Mouse (Mus musculus): ENCODE results near the gene Naip5. TPM values are rescaled to one million over a fixed set of nuclear protein-coding genes. Genes with fewer than 3 reads are reported as not detected.

Naip5 gene
- polyA plus RNA-seq (2014; fragmentation: Illumina TruSeq; extraction: RNeasy Lipid Tissue Mini Kit (QIAGEN cat#74804); ENCODE audit: low read depth, low replicate concordance): 74.6 TPM

DNA sequence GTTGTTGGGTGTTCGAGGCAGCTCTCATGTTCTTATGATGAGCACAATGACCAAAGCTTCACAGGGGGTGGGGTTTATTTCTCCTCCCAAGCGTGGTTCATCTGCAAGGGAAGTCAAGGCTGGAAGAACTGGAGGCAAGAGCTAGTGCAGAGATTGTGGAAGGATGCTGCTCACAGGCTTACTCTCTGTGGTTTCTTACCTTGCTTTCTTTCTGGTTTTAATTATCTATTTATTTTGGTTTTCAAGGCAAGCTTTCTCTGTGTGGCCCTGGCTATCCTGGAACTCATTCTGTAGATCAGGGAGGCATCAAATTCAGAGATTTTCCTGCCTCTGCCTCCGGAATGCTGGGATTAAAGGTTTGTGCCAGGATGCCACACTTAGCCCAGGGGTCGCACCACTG is at the start of gene Naip5:
Gene Naip5, minus strand, starts transcription at position 101 of the 400 bp plus-strand sequence.

DNA sequence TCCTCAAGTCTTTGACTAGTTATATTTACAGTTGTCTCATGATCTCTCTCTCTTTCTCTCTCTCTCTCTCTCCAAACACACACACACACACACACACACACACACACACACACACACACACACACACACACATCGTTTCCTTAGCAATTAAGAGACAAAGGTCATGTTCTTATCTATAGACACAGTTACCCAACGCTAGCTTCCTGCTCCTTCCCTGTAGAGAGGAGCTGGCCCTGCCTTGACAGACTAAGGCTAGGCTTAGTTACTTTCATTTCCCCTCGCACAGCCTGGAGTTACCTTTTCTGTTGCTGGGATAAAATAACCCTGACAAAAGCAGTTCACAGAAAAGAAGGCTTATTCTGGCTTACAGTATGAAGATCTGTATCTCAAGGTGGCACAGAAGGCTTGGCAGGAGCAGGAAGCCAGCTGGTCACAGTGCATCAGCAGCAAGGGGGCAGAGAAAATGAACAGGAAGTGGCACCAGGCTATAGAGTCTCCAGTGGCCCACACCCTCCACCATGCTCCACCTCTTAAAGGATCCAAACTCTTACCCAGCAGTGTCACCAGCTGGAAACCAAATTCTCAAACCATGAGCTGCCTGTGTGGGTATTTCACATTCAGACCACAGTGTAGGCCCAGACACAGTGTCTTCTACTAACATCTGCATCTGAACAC is 44.3 kb downstream of the Naip5 start, which contains the start of gene Naip2:
Gene Naip2, minus strand, starts transcription at position 434 of the 675 bp plus-strand sequence.

Other genes with a start within 250 kb of the Naip5 start
- 41.1 TPM for gene Mccc2, start 230.7 kb downstream of the Naip5 start, polyA plus RNA-seq (2014; fragmentation: Illumina TruSeq; extraction: RNeasy Lipid Tissue Mini Kit (QIAGEN cat#74804); ENCODE audit: low read depth, low replicate concordance)
- gene Bdp1, start 142.3 kb downstream of the Naip5 start, polyA plus RNA-seq (2014; fragmentation: Illumina TruSeq; extraction: RNeasy Lipid Tissue Mini Kit (QIAGEN cat#74804); ENCODE audit: low read depth, low replicate concordance): 54.3 TPM
- 135 TPM for gene Serf1, start 138.3 kb downstream of the Naip5 start, polyA plus RNA-seq (2014; fragmentation: Illumina TruSeq; extraction: RNeasy Lipid Tissue Mini Kit (QIAGEN cat#74804); ENCODE audit: low read depth, low replicate concordance)
- gene Smn1, start 121.5 kb downstream of the Naip5 start, polyA plus RNA-seq (2014; fragmentation: Illumina TruSeq; extraction: RNeasy Lipid Tissue Mini Kit (QIAGEN cat#74804); ENCODE audit: low read depth, low replicate concordance): 46.6 TPM
- gene Naip2, start 44.2 kb downstream of the Naip5 start, polyA plus RNA-seq (2014; fragmentation: Illumina TruSeq; extraction: RNeasy Lipid Tissue Mini Kit (QIAGEN cat#74804); ENCODE audit: low read depth, low replicate concordance): 93.6 TPM
- 129 TPM for gene Naip6, start 71.4 kb upstream of the Naip5 start, polyA plus RNA-seq (2014; fragmentation: Illumina TruSeq; extraction: RNeasy Lipid Tissue Mini Kit (QIAGEN cat#74804); ENCODE audit: low read depth, low replicate concordance)
- gene Naip1, start 206.5 kb upstream of the Naip5 start, polyA plus RNA-seq (2014; fragmentation: Illumina TruSeq; extraction: RNeasy Lipid Tissue Mini Kit (QIAGEN cat#74804); ENCODE audit: low read depth, low replicate concordance): 235 TPM
- 85.2 TPM for gene Gtf2h2, start 246.3 kb upstream of the Naip5 start, polyA plus RNA-seq (2014; fragmentation: Illumina TruSeq; extraction: RNeasy Lipid Tissue Mini Kit (QIAGEN cat#74804); ENCODE audit: low read depth, low replicate concordance)

Data from sigmoid colon, adult 10 weeks (tissue).